Mouse (Mus musculus) Muller cell, postnatal 12 days (primary cell): Measurements from ENCODE around the gene Gdf9.
"Not testable (repeated sequence)": the region's sequence is repeated elsewhere in the genome, so short reads cannot be mapped to it uniquely, and the experiment has no call there.

Source experiments
- DNase-seq: peaks from one replicate; pipeline ENCODE4 v3.0.0-alpha.2; 2015; ENCODE audit errors: inconsistent ontology term

Gene Gdf9

GRCm38 (mm10) chr11:53430670-53431346 is at the start of gene Gdf9, which contains the start of gene Uqcrq:
Gdf9 (plus strand) TSS chr11:53431023.
Uqcrq (minus strand) TSS chr11:53430831.
- peak; percentile 99 for DNase-seq

- no peak for DNase-seq
Observed at GRCm38 (mm10) chr11:53383758-53384428, 46.9 kb upstream of the Gdf9 start.

DNA sequence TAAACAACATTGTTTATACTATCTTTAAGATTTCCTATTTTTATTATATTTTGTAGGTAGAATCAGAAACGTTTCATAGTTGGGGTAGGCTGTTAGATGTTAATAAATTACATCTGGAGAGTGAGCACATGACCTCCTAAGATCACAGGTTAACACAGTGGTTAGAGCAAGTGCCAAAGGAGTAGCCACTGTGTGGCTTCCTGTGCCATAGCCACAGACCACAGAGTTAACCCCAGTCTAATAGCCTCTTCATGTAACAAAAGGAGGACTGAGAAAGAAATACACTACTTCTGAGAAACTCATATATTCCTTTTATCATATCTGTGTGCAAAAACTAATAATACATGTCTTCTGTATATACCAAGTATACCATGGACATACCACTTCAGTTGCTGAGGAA is 37.0 kb upstream of the Gdf9 start:
- no peak for DNase-seq

DNA sequence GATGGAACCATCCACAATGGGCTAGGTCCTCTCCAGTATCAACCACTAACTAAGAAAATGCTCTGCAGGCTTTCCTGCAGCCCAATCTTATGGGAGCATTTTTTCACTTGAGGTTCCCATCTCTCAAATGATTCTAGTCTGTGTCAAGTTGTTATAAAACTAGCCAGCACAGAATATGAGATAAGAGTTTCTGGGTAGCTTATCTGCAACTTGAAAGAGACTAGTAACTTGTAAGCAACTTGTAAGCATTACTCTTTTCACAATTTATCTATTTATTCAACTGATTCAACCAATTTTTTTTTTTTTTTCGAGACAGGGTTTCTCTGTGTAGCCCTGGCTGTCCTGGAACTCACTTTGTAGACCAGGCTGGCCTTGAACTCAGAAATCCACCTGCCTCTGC is 27.2 kb upstream of the Gdf9 start:
- DNase-seq = no peak

GRCm38 (mm10) chr11:53411738-53412137 is 19.1 kb upstream of the Gdf9 start:
- DNase-seq = no peak

DNA sequence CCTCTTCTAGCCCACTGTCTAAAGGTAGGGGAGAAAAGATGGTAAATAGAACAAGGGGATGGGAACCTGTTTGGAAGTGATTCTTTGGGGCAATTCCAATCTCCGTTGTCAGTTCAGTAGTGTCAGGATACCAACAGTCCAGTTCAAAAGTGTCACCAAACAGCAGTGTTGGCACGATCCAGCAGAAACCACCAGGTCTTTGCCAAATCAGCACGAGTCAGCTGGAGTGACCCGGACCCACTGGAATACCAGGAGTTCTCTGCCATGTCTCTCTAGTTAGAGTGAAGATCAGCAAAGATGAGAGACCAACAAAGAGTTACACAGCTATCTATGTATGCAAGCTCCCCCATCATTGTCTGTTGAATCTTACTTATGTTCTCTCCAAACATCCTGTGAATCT is 17.0 kb upstream of the Gdf9 start:
- DNase-seq = no peak

- DNase-seq = no peak
Observed at GRCm38 (mm10) chr11:53418048-53418447, 12.8 kb upstream of the Gdf9 start.

DNA sequence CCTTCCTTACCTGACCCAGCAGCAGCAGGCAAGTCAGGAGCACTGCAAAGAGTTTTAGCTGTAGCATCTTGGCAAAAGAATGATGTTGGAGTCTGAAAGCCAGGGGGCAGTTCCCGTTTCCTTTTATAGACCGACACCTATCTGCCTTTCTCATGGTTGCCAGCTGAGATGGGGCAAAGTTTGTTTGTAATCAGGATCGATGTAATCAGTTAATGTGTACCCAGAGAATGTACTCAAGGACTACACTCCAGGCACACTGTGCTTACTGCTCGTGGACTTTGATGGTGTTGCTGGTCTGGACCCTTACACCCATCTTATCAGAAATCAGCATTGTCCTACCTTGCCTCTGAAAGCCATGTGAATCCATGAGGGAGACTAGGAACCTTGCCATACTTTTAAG is 7.8 kb upstream of the Gdf9 start, which contains the start of gene Leap2:
TSS of gene Leap2 (minus strand) at position 135 of the 400 bp plus-strand sequence.
- no peak for DNase-seq

- no peak for DNase-seq
Observed at GRCm38 (mm10) chr11:53424826-53425225, 6.0 kb upstream of the Gdf9 start.

DNA sequence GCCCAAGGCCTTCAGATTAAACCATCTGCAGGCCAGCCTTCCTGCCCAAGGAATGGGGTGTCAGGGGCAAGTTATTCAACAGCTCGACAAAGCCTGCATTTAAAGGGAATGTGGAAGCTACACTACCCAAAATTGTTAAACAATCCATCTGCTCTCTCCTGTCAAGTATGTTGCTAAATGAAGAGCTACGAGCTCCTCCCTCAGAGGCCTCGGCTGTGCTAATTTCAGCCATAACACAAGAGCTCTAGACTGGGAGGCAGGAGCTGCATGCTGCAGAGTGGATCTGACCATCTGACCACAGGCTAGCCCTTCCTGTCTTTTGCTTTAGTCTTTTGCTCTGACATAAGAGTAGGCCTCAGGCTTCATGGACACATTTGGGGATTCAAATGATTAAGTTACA is 5.6 kb upstream of the Gdf9 start:
- DNase-seq = no peak

GRCm38 (mm10) chr11:53425711-53426255 is 5.0 kb upstream of the Gdf9 start:
- DNase-seq = no peak

DNA sequence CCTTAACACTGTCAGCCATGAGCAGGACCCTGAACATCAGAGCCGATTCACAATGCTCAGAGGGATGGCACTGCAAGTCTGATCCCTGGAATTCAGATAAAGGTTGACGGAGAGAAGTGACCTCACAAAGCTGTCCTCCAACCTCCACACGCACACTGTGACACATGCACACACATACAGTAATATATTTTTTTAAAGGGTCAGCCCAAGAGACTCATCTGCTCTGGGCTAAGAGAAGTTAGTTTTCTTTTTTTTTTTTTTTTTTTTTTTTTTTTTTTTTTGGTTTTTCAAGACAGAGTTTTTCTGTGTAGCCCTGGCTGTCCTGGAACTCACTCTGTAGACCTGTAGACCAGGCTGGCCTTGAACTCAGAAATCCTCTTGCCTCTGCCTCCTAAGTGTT is 3.9 kb upstream of the Gdf9 start:
- not testable (repeated sequence) for DNase-seq

GRCm38 (mm10) chr11:53427993-53428715 is 2.7 kb upstream of the Gdf9 start:
- DNase-seq = no peak

- DNase-seq = no peak
Observed at GRCm38 (mm10) chr11:53428716-53429057, 2.1 kb upstream of the Gdf9 start.

GRCm38 (mm10) chr11:53429182-53429581 is 1.6 kb upstream of the Gdf9 start:
- DNase-seq = no peak

- no peak for DNase-seq
Observed at GRCm38 (mm10) chr11:53430300-53430669, 538 bp upstream of the Gdf9 start.

- DNase-seq = no peak
Observed at GRCm38 (mm10) chr11:53431347-53432056, 679 bp downstream of the Gdf9 start.

GRCm38 (mm10) chr11:53433057-53433456 is 2.2 kb downstream of the Gdf9 start:
- no peak for DNase-seq

DNA sequence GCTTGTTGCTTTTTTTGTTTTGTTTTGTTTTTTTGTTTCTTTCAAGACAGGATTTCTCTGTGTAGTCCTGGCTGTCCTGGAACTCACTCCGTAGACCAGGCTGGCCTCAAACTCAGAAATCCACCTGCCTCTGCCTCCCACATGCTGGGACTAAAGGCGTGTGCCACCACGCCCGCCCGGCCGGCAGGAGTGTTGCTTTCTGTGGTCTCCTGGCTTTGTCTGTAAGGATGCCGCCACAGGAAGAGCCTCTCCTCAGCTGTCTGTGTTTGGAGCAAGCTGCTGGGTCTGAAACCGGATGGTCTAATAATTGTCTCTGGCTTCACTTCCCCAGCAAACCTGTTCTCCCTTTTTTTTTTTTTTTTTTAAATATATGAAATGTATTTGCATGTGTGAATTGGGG is 4.7 kb downstream of the Gdf9 start:
- no peak for DNase-seq

DNA sequence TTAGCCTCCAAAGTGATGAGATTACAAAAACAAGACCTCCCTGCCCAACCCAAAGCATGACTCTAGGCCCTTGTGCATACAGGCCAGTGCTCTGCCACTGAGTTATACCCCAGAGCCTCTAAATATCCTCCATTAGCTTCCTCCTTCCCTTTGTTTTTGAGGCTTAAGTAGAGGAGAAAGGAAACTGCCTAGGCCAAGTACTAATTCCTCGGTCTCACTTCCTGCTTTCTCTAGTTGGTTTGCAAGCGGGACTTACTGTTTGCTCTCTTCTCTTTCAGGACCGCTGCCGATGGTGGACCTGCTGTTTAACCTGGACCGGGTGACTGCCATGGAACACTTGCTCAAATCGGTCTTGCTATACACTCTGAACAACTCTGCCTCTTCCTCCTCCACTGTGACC is 5.5 kb downstream of the Gdf9 start:
- DNase-seq = no peak

DNA sequence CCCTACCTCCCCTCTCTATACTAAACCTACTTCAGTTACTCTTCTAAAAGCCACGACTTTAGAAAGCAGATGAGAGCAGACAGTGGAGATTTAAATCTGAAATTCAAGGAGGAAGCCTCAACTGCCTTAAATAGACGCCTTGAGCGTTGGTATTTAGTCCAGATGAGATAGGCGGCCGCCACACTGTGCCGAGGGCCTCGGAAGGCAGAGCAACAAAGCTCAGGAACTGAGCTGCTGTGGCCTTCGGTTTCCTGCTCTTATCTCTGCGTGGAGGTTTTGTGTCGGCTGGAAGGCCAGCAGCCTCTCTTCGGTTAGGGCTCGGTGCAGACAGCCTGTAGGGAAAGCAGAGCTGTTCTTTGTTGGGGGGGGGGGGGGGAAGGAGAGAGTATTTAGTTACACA is 11.1 kb downstream of the Gdf9 start:
- no peak for DNase-seq

- no peak for DNase-seq
Observed at GRCm38 (mm10) chr11:53443861-53444260, 13.0 kb downstream of the Gdf9 start.
